Mouse (Mus musculus): ENCODE data around the gene Nppa.

DNA sequence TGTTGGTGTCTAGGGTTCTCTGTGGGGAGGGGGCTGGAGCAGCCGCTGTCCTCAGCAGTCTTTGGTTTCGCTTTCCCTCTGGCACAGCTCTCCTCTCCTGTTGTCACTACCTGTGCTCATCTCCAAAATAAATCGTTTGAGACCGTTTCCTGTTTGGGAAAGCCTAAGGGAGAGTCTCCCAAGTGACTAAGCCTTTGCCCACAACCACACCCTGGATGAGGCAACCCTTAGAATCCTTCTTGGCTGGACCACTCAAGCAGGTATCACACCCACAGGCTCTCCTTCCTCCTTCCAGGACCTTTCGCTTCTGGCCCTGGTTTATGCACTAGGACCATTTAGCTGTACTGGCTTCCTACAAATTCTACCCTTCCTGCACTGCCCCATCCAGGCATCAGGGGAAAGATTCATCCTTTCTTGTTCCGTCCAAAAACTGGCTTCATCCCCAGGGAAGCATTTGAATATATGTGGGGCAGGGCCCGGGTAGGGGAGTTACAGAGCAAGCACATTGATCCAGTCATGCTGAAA is 6.9 kb upstream of the Nppa start:
- no peak for TF ChIP-seq EP300 (IDR thresholded peaks at IDR 0.05; ENCODE audit: insufficient read depth, low read depth, low read length)
- TF ChIP-seq CTCF (IDR thresholded peaks at IDR 0.05): no peak
- TF ChIP-seq POLR2A (IDR thresholded peaks at IDR 0.05; ENCODE audit: insufficient read depth, low read depth, low read length): no peak
